Mouse (Mus musculus): Measurements from ENCODE around the gene Ccnf. TPM values are rescaled to one million over a fixed set of nuclear protein-coding genes. Genes with fewer than 3 reads are reported as not detected.

Gene Ccnf
- polyA plus RNA-seq (2015; fragmentation: Nextera tagmentation; extraction: Ambion mirVana): 69.1 and 89.8 TPM in 2 replicates

- H3K9ac ChIP-seq: peak within 1 kb of the TSS; percentile 94
- peaks cover 41% of the 10 kb centered on the region for H3K4me1 ChIP-seq (replicated peaks)
- H3K27ac ChIP-seq: peak within 1 kb of the TSS; percentile 90
- no peaks in the 10 kb centered on the region for H3K9me3 ChIP-seq (replicated peaks)
- ATAC-seq (ENCODE audit: low read depth) (peak; percentile 99), DNase-seq (peak; percentile 98)
- H3K27me3 ChIP-seq: no peaks in the 10 kb centered on the region
- under 1% methylated on average over 48 of the region's 48 CpGs for WGBS (ENCODE audit: insufficient replicate concordance)
- peak within 1 kb of the TSS; percentile 86 for H3K4me3 ChIP-seq (replicated peaks)
- H3K4me2 ChIP-seq: peak within 1 kb of the TSS; percentile 96
- H3K36me3 ChIP-seq: peaks cover 36% of the 10 kb centered on the region
These were observed at the start of gene Ccnf for GRCm38 (mm10) chr17:24251320-24252069. TSS of gene Ccnf (minus strand) at chr17:24251484.

GRCm38 (mm10) chr17:24300651-24301050 is 49.4 kb upstream of the Ccnf start:
- no peak overlapping the region for H3K27ac ChIP-seq
- no peak overlapping the region for H3K4me3 ChIP-seq (replicated peaks)
- no peak overlapping the region for H3K9ac ChIP-seq
- WGBS (ENCODE audit: insufficient replicate concordance): 66% methylated on average over 4 of the region's 4 CpGs
- DNase-seq (no peak), ATAC-seq (ENCODE audit: low read depth) (no peak)
- no peak overlapping the region for H3K4me2 ChIP-seq
- H3K4me1 ChIP-seq (replicated peaks): no peaks in the 10 kb centered on the region
- no peaks in the 10 kb centered on the region for H3K9me3 ChIP-seq (replicated peaks)
- H3K27me3 ChIP-seq: no peaks in the 10 kb centered on the region
- no peaks in the 10 kb centered on the region for H3K36me3 ChIP-seq

- Histone ChIP-seq H3K4me3 (replicated peaks) (no peak overlapping the region), H3K27ac (no peak overlapping the region), H3K9ac (no peak overlapping the region), H3K4me1 (replicated peaks) (no peaks in the 10 kb centered on the region), H3K36me3 (no peaks in the 10 kb centered on the region), H3K9me3 (replicated peaks) (no peaks in the 10 kb centered on the region), H3K4me2 (no peak overlapping the region), H3K27me3 (no peaks in the 10 kb centered on the region)
- ATAC-seq (ENCODE audit: low read depth): no peak
- WGBS (ENCODE audit: insufficient replicate concordance): 53% methylated on average over 5 of the region's 5 CpGs
- no peak for DNase-seq
These were observed 38.1 kb upstream of the Ccnf start for GRCm38 (mm10) chr17:24289338-24289737.

GRCm38 (mm10) chr17:24288477-24288876 is 37.2 kb upstream of the Ccnf start:
- H3K27ac ChIP-seq: no peak overlapping the region
- H3K4me1 ChIP-seq (replicated peaks): no peaks in the 10 kb centered on the region
- no peak overlapping the region for H3K4me3 ChIP-seq (replicated peaks)
- H3K9ac ChIP-seq: no peak overlapping the region
- no peak overlapping the region for H3K4me2 ChIP-seq
- no peaks in the 10 kb centered on the region for H3K36me3 ChIP-seq
- 67% methylated on average over 9 of the region's 9 CpGs for WGBS (ENCODE audit: insufficient replicate concordance)
- ATAC-seq (ENCODE audit: low read depth) (no peak), DNase-seq (no peak)
- no peaks in the 10 kb centered on the region for H3K9me3 ChIP-seq (replicated peaks)
- no peaks in the 10 kb centered on the region for H3K27me3 ChIP-seq

- no peaks in the 10 kb centered on the region for H3K9me3 ChIP-seq (replicated peaks)
- no peak overlapping the region for H3K27ac ChIP-seq
- ATAC-seq (ENCODE audit: low read depth) (no peak), DNase-seq (no peak)
- no peaks in the 10 kb centered on the region for H3K27me3 ChIP-seq
- no peak overlapping the region for H3K4me2 ChIP-seq
- WGBS (ENCODE audit: insufficient replicate concordance): 51% methylated on average over 3 of the region's 3 CpGs
- no peaks in the 10 kb centered on the region for H3K36me3 ChIP-seq
- H3K9ac ChIP-seq: no peak overlapping the region
- H3K4me3 ChIP-seq (replicated peaks): no peak overlapping the region
- no peaks in the 10 kb centered on the region for H3K4me1 ChIP-seq (replicated peaks)
These were observed 34.4 kb upstream of the Ccnf start for GRCm38 (mm10) chr17:24285680-24286079.

- H3K4me1 ChIP-seq (replicated peaks): peaks cover 9% of the 10 kb centered on the region; the same call in 1 of the 2 replicates
- no peak overlapping the region for H3K9ac ChIP-seq
- no peak overlapping the region for H3K27ac ChIP-seq
- no peaks in the 10 kb centered on the region for H3K9me3 ChIP-seq (replicated peaks)
- no peak overlapping the region for H3K4me3 ChIP-seq (replicated peaks)
- WGBS (ENCODE audit: insufficient replicate concordance): 53% methylated on average over 9 of the region's 9 CpGs
- no peaks in the 10 kb centered on the region for H3K27me3 ChIP-seq
- H3K4me2 ChIP-seq: no peak overlapping the region
- no peak for DNase-seq
- no peaks in the 10 kb centered on the region for H3K36me3 ChIP-seq
- ATAC-seq (ENCODE audit: low read depth): no peak
These were observed 32.1 kb upstream of the Ccnf start for GRCm38 (mm10) chr17:24283266-24283818.

- DNase-seq: no peak
- Histone ChIP-seq H3K36me3 (no peaks in the 10 kb centered on the region), H3K9me3 (replicated peaks) (0 out of 2 replicates have a peak, but pooled peaks cover 2% of the 10 kb centered on the region), H3K4me1 (replicated peaks) (peaks cover 9% of the 10 kb centered on the region; the same call in 1 of the 2 replicates), H3K4me2 (no peak overlapping the region), H3K4me3 (replicated peaks) (no peak overlapping the region), H3K9ac (no peak overlapping the region), H3K27me3 (no peaks in the 10 kb centered on the region), H3K27ac (no peak overlapping the region)
- WGBS (ENCODE audit: insufficient replicate concordance): 61% methylated on average over 4 of the region's 4 CpGs
- no peak for ATAC-seq (ENCODE audit: low read depth)
These were observed 31.4 kb upstream of the Ccnf start for GRCm38 (mm10) chr17:24282637-24283036.

- 39% methylated on average over 4 of the region's 4 CpGs for WGBS (ENCODE audit: insufficient replicate concordance)
- peak; percentile 63 for ATAC-seq (ENCODE audit: low read depth)
- no peak for DNase-seq
- peaks cover 9% of the 10 kb centered on the region; the same call in 1 of the 2 replicates for H3K4me1 ChIP-seq (replicated peaks)
- peaks cover 7% of the 10 kb centered on the region; the same call in 1 of the 2 replicates for H3K9me3 ChIP-seq (replicated peaks)
- H3K4me3 ChIP-seq (replicated peaks): no peak overlapping the region
- H3K9ac ChIP-seq: no peak overlapping the region
- no peaks in the 10 kb centered on the region for H3K27me3 ChIP-seq
- no peak overlapping the region for H3K4me2 ChIP-seq
- H3K36me3 ChIP-seq: no peaks in the 10 kb centered on the region
- H3K27ac ChIP-seq: no peak overlapping the region
These were observed 28.6 kb upstream of the Ccnf start for GRCm38 (mm10) chr17:24279907-24280306.

- DNase-seq (no peak), ATAC-seq (ENCODE audit: low read depth) (no peak)
- H3K27me3 ChIP-seq: no peaks in the 10 kb centered on the region
- no peak overlapping the region for H3K9ac ChIP-seq
- no peaks in the 10 kb centered on the region for H3K36me3 ChIP-seq
- H3K27ac ChIP-seq: no peak overlapping the region
- H3K4me3 ChIP-seq (replicated peaks): no peak overlapping the region
- H3K4me1 ChIP-seq (replicated peaks): no peaks in the 10 kb centered on the region
- WGBS (ENCODE audit: insufficient replicate concordance): 59% methylated on average over 1 of the region's 1 CpGs
- H3K4me2 ChIP-seq: no peak overlapping the region
- no peaks in the 10 kb centered on the region for H3K9me3 ChIP-seq (replicated peaks)
These were observed 15.8 kb upstream of the Ccnf start for GRCm38 (mm10) chr17:24267133-24267532.

GRCm38 (mm10) chr17:24264766-24265165 is 13.5 kb upstream of the Ccnf start:
- H3K36me3 ChIP-seq: no peaks in the 10 kb centered on the region
- H3K4me1 ChIP-seq (replicated peaks): no peaks in the 10 kb centered on the region
- DNase-seq (no peak), ATAC-seq (ENCODE audit: low read depth) (no peak)
- WGBS (ENCODE audit: insufficient replicate concordance): 66% methylated on average over 2 of the region's 2 CpGs
- H3K9ac ChIP-seq: no peak overlapping the region
- no peaks in the 10 kb centered on the region for H3K9me3 ChIP-seq (replicated peaks)
- H3K4me3 ChIP-seq (replicated peaks): no peak overlapping the region
- H3K27me3 ChIP-seq: no peaks in the 10 kb centered on the region
- no peak overlapping the region for H3K27ac ChIP-seq
- no peak overlapping the region for H3K4me2 ChIP-seq

- no peak overlapping the region for H3K27ac ChIP-seq
- H3K9ac ChIP-seq: no peak overlapping the region
- H3K4me2 ChIP-seq: no peak overlapping the region
- WGBS (ENCODE audit: insufficient replicate concordance): 28% methylated on average over 4 of the region's 4 CpGs
- no peak overlapping the region for H3K4me3 ChIP-seq (replicated peaks)
- H3K36me3 ChIP-seq: no peaks in the 10 kb centered on the region
- no peaks in the 10 kb centered on the region for H3K4me1 ChIP-seq (replicated peaks)
- no peak for DNase-seq
- no peaks in the 10 kb centered on the region for H3K27me3 ChIP-seq
- no peaks in the 10 kb centered on the region for H3K9me3 ChIP-seq (replicated peaks)
- no peak for ATAC-seq (ENCODE audit: low read depth)
These were observed 9.2 kb upstream of the Ccnf start for GRCm38 (mm10) chr17:24260516-24260915.

GRCm38 (mm10) chr17:24259702-24260101 is 8.4 kb upstream of the Ccnf start:
- Histone ChIP-seq H3K9me3 (replicated peaks) (no peaks in the 10 kb centered on the region), H3K4me3 (replicated peaks) (no peak overlapping the region), H3K9ac (no peak overlapping the region), H3K4me1 (replicated peaks) (no peaks in the 10 kb centered on the region), H3K27ac (no peak overlapping the region), H3K36me3 (no peaks in the 10 kb centered on the region), H3K4me2 (no peak overlapping the region), H3K27me3 (no peaks in the 10 kb centered on the region)
- 15% methylated on average over 5 of the region's 5 CpGs for WGBS (ENCODE audit: insufficient replicate concordance)
- DNase-seq (no peak), ATAC-seq (ENCODE audit: low read depth) (no peak)
